Mouse (Mus musculus) limb, embryonic 12.5 days (tissue): ENCODE results near the gene Tmtc1. TPM values are rescaled to one million over a fixed set of nuclear protein-coding genes. Genes with fewer than 3 reads are reported as not detected.
A peak's percentile ranks its signal among the peaks of the same experiment; 100 is the strongest.

Experiments
- ATAC-seq: fragments of 200-750 bp; cut with Nextera tagmentation; 2 replicates; pipeline ENCODE4 v1.8.0; 2017; ENCODE audit warnings: low read depth, moderate TSS enrichment; ENCODE audit not compliant: insufficient number of reproducible peaks, insufficient read depth, low FRiP score, low TSS enrichment
- H3K27ac ChIP-seq: fragments of 300-500 bp; sonication (generic); 2 replicates; pipeline ENCODE4 v1.5.1; 2016; ENCODE audit warnings: mild to moderate bottlenecking, moderate library complexity
- H3K27me3 ChIP-seq: fragments of 300-500 bp; sonication (generic); 2 replicates; pipeline ENCODE4 v1.6.1; 2016; ENCODE audit warnings: mild to moderate bottlenecking, moderate library complexity
- H3K36me3 ChIP-seq: fragments of 300-500 bp; sonication (generic); 2 replicates; pipeline ENCODE4 v1.6.1; 2016; ENCODE audit warnings: mild to moderate bottlenecking, moderate library complexity
- H3K4me1 ChIP-seq: fragments of 300-500 bp; sonication (generic); replicated peaks from 2 replicates; pipeline ENCODE4 v1.6.1; 2016
- H3K4me2 ChIP-seq: fragments of 300-500 bp; sonication (generic); 2 replicates; pipeline ENCODE4 v1.6.1; 2016; ENCODE audit warnings: mild to moderate bottlenecking, moderate library complexity
- H3K4me3 ChIP-seq: fragments of 300-500 bp; sonication (generic); replicated peaks from 2 replicates; pipeline ENCODE4 v1.5.1; 2016; ENCODE audit warnings: mild to moderate bottlenecking
- H3K9ac ChIP-seq: fragments of 300-500 bp; sonication (generic); replicated peaks from 2 replicates; pipeline ENCODE4 v1.6.1; 2016; ENCODE audit warnings: mild to moderate bottlenecking, moderate library complexity
- H3K9me3 ChIP-seq: fragments of 300-500 bp; sonication (generic); 2 replicates; pipeline ENCODE4 v1.6.1; 2016; ENCODE audit warnings: mild to moderate bottlenecking, moderate library complexity
- WGBS: fragments of 180-500 bp; shearing (Covaris S2); methylation state at CpG from one replicate; pipeline ENCODE4 v1.1.7; 2016; 5-methylcytosine and 5-hydroxymethylcytosine counted together
- polyA plus RNA-seq: library from polyadenylated mRNA; unstranded; fragments of >200 nt; fragmentation: Nextera tagmentation; extraction: Ambion mirVana; gene quantifications from 2 replicates; pipeline ENCODE4 v1.2.1, GENCODE M21; 2016

Gene Tmtc1
- polyA plus RNA-seq, 1 experiment from 2014 or later = 1.8 TPM

DNA sequence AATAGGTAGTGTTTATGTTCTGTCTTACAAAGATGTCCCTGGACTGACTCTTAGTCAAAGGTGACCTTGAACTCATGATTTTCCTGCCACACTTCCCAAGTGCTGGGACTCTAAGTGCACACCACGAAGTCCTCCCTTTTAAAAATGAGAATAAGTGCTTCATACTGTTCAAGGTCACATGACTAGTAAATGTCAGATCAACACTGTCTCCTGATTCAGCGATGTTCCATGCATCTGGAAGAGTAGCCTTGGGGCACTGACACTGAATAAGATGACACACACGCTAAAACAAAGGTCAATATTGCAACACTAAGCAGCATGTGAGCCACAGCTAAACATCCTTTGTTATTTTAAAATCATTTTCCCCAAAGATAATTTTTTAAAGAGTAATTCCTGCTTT is 139.0 kb downstream of the Tmtc1 start:
- Histone ChIP-seq H3K4me3 (no peak overlapping the region), H3K9ac (no peak overlapping the region), H3K27me3 (no peaks in the 10 kb centered on the region), H3K36me3 (no peaks in the 10 kb centered on the region), H3K4me1 (no peaks in the 10 kb centered on the region), H3K4me2 (no peak overlapping the region), H3K27ac (no peak overlapping the region), H3K9me3 (no peaks in the 10 kb centered on the region)
- 84% methylated on average over 3 of the region's 3 CpGs for WGBS
- no peak for ATAC-seq

DNA sequence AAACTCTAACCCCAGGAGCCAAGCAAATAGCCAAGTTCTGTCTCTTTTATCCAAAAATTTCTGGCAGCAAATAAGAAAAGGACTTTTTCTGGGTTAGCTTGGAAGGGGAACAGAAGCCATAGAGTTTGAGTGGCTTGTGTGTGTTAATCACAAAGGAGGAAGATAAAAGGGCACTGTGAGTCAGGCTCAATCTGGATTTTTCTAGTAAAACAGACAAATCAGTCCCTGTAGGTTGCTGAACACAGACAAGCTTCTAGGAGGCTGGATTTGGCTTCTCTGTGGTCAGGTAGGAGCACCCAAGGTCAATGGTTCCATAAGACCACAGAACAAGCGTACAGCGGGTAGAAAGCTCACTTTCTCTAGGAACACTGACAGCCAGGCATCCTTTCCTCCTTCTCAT is 141.9 kb downstream of the Tmtc1 start:
- 78% methylated on average over 2 of the region's 2 CpGs for WGBS
- H3K9me3 ChIP-seq = no peaks in the 10 kb centered on the region
- no peak overlapping the region for H3K4me3 ChIP-seq
- ATAC-seq = no peak
- H3K4me2 ChIP-seq = no peak overlapping the region
- H3K36me3 ChIP-seq = no peaks in the 10 kb centered on the region
- no peaks in the 10 kb centered on the region for H3K27me3 ChIP-seq
- H3K9ac ChIP-seq = no peak overlapping the region
- no peaks in the 10 kb centered on the region for H3K4me1 ChIP-seq
- H3K27ac ChIP-seq = no peak overlapping the region

DNA sequence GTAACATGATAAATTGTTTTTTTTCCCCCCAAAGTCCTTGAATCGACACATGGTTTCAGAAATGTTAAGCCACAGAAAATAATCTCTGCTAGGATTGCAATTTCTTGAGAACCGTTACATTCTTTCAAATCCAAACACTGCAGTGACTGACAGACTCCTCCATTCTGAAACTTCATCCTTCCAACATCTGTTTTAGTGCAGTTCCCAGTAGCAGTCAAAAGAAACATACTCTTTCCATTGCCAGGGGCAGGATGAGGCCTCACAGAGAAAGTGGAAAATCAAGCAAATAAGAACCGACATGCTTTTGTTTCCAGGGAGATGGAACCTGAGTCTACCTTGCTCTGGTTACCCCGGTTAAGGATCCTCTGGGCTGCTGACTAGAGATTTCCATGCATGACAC is 147.1 kb downstream of the Tmtc1 start:
- Histone ChIP-seq H3K36me3 (no peaks in the 10 kb centered on the region), H3K4me3 (no peak overlapping the region), H3K4me1 (peaks cover 12% of the 10 kb centered on the region), H3K4me2 (no peak overlapping the region), H3K27ac (no peak overlapping the region), H3K9me3 (no peaks in the 10 kb centered on the region), H3K27me3 (no peaks in the 10 kb centered on the region), H3K9ac (no peak overlapping the region)
- WGBS = 50% methylated on average over 4 of the region's 4 CpGs
- no peak; the same call in 1 of the 2 replicates for ATAC-seq

DNA sequence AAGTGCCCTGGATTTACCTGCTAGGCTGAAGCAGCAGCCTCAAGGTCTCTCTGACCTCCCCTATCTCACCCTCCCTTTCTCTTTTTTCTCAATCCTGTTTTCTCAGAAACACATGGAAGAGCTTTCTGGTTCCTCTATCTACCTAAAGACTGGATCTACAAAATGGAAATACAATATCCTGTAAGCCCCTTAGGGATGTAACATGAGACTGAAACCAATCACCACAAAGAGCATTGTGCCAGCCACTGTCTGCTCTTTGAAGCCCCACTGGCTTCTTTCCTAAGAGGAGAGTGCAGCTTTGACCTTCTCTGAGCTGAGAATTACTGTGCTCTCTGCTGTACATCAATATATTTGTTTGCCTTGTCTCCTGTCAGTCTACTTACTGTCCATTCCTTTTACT is 147.8 kb downstream of the Tmtc1 start:
- no peaks in the 10 kb centered on the region for H3K9me3 ChIP-seq
- no peak for ATAC-seq
- H3K4me1 ChIP-seq = peaks cover 12% of the 10 kb centered on the region
- no peaks in the 10 kb centered on the region for H3K36me3 ChIP-seq
- no peak overlapping the region for H3K4me3 ChIP-seq
- H3K27me3 ChIP-seq = no peaks in the 10 kb centered on the region
- no peak overlapping the region for H3K4me2 ChIP-seq
- H3K9ac ChIP-seq = no peak overlapping the region
- H3K27ac ChIP-seq = peak overlapping the region; percentile 36

DNA sequence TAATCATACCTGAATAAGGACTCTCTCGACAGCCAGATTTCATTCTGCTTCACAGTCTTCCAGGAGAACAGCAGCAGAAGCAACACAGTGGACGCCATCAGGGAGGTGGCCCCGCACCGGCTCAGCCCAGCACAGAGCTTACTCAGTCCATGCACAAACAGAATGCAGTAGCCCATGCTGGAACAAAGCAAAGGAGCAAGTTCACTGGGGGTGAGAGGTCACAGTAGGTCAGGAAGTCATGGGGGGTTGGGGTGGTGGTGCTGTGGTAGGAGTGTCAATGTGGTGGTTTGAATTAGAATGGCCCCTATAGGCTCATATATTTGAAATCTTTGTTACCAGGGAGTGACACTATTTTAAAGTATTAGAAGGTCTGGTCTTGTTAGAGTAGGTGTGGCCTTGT is 149.7 kb downstream of the Tmtc1 start:
- H3K4me3 ChIP-seq = no peak overlapping the region
- peaks cover 12% of the 10 kb centered on the region for H3K4me1 ChIP-seq
- WGBS = 68% methylated on average over 4 of the region's 4 CpGs
- H3K4me2 ChIP-seq = no peak overlapping the region
- ATAC-seq = no peak
- no peak overlapping the region for H3K9ac ChIP-seq
- no peak overlapping the region for H3K27ac ChIP-seq
- no peaks in the 10 kb centered on the region for H3K9me3 ChIP-seq
- no peaks in the 10 kb centered on the region for H3K27me3 ChIP-seq
- H3K36me3 ChIP-seq = no peaks in the 10 kb centered on the region

DNA sequence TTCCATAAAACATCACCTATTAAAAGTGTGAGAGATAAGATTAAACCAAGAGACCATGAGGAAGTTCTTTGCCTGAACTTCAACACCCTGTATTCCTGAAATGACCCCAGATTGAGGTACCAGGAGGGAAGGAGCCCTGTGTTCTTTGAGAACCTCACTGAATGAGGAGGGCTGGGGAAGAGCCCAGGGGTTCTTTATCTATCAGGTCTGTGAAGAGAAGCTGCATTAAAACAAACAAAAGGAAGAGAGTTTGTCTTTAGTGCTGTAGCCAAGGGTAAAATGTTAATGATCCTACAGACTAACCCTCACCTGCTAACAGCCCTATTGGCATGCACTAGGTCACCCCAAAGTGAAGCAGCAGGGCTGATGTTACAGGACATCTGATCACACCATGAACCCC is 153.3 kb downstream of the Tmtc1 start:
- H3K4me2 ChIP-seq = no peak overlapping the region
- peaks cover 2% of the 10 kb centered on the region; the same call in 1 of the 2 replicates for H3K4me1 ChIP-seq
- no peak for ATAC-seq
- no peak overlapping the region for H3K27ac ChIP-seq
- H3K9ac ChIP-seq = no peak overlapping the region
- no peaks in the 10 kb centered on the region for H3K27me3 ChIP-seq
- no peaks in the 10 kb centered on the region for H3K9me3 ChIP-seq
- no peaks in the 10 kb centered on the region for H3K36me3 ChIP-seq
- no peak overlapping the region for H3K4me3 ChIP-seq

DNA sequence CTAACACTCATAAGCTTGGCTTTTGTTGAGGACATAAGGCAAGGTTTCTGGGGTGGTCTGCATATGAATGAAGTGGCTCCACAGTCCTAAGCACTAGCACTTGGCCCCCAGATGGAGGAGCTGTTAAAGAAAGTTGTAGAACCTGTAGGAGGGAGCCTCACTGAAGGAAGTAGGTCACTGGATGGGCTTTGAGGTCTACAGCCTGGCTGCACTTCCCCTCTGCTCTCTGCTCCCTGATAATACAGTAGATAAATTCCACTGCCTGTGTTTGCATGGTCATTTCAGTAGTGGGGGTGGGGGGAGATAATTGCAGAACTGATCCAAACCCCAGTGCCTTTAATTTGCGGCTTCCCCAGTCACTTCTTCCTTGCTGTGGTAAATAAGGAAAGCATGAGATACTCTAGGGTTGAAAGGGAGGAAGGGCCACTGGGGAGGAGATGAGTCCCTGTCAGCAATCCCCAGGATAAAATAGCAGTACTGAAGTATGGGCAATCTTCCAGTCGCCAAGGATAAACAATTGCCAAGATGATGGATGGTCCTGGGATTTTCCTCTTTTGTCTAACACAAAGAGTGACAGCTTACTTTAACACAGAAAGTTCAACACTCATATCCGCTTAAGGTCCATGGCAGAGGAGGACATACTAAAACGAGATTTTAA is 160.8 kb downstream of the Tmtc1 start:
- no peaks in the 10 kb centered on the region for H3K27me3 ChIP-seq
- no peak overlapping the region for H3K9ac ChIP-seq
- H3K4me3 ChIP-seq = no peak overlapping the region
- WGBS = 73% methylated on average over 4 of the region's 4 CpGs
- no peak overlapping the region for H3K27ac ChIP-seq
- H3K36me3 ChIP-seq = no peaks in the 10 kb centered on the region
- no peaks in the 10 kb centered on the region for H3K4me1 ChIP-seq
- no peaks in the 10 kb centered on the region for H3K9me3 ChIP-seq
- H3K4me2 ChIP-seq = no peak overlapping the region
- ATAC-seq = no peak

DNA sequence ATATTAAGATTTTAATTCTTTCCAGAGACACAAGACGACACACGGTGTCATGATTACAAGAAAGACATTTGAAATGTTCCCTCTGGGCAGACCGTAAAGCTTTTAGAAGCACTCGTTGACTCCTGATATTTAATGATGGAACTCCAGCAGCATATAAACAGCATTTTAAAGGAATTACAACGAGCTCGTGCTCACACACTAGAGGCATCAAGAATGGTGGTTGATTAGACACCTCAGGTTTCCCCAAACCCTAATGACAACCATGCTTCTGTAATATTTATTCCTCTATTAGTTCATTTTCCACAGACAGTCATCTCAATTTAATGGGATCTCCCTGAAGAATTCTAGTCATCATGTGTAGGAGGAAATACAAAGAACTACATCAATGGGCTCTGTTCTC is 164.9 kb downstream of the Tmtc1 start:
- H3K27me3 ChIP-seq = no peaks in the 10 kb centered on the region
- no peak for ATAC-seq
- WGBS = 37% methylated on average over 6 of the region's 6 CpGs

DNA sequence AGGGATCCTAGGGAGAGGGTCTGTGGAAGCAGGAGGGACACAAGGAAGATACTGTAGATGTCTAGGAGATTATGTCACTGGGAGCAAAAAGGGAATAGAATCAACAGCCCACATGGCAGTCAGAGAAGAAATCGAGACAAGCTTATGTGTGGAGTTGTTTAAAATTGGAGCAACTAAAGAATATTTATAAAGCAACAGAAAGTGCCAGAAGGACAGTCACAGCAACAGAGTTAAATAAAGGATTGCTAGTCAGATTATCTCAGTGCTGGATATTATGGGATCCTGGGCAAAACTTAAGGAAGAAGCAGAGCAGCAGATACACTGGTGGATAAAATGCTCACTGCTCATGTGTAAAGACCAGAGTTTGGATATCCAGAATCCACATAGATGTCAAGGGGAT is 167.8 kb downstream of the Tmtc1 start:
- no peak overlapping the region for H3K4me3 ChIP-seq
- WGBS = 79% methylated on average over 1 of the region's 1 CpGs
- H3K4me2 ChIP-seq = no peak overlapping the region
- no peaks in the 10 kb centered on the region for H3K27me3 ChIP-seq
- ATAC-seq = no peak
- H3K27ac ChIP-seq = no peak overlapping the region
- no peak overlapping the region for H3K9ac ChIP-seq
- no peaks in the 10 kb centered on the region for H3K36me3 ChIP-seq
- no peaks in the 10 kb centered on the region for H3K9me3 ChIP-seq
- peaks cover 8% of the 10 kb centered on the region for H3K4me1 ChIP-seq

More for the DNA sequence above, 164.9 kb downstream of the Tmtc1 start:
- Histone ChIP-seq H3K27ac (no peak overlapping the region), H3K9ac (no peak overlapping the region), H3K4me2 (no peak overlapping the region), H3K9me3 (no peaks in the 10 kb centered on the region), H3K4me1 (peaks cover 8% of the 10 kb centered on the region), H3K4me3 (no peak overlapping the region), H3K36me3 (no peaks in the 10 kb centered on the region)

DNA sequence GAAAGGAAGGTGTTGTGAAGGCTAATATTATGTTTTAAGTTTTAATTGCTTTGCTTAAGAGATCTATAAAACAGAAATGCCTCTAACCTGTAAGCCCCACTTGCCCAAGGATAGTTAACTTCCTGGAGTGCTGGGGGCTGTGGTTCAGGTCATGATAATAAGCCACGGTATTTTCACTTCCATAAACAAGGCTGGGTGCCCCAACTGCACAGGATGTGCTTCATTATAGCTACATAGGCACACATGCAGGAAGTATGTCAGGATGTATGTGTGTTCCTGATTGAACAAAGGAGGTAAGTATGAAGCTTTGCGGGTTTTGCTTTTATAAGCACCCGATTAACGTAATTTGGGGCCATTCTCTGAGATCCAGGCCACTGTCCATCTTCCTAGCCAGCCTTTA is 169.1 kb downstream of the Tmtc1 start:
- 62% methylated on average over 4 of the region's 4 CpGs for WGBS
- Histone ChIP-seq H3K9me3 (no peaks in the 10 kb centered on the region), H3K27ac (no peak overlapping the region), H3K4me1 (peaks cover 8% of the 10 kb centered on the region), H3K36me3 (no peaks in the 10 kb centered on the region), H3K9ac (no peak overlapping the region), H3K4me3 (no peak overlapping the region), H3K27me3 (no peaks in the 10 kb centered on the region), H3K4me2 (no peak overlapping the region)
- no peak for ATAC-seq

DNA sequence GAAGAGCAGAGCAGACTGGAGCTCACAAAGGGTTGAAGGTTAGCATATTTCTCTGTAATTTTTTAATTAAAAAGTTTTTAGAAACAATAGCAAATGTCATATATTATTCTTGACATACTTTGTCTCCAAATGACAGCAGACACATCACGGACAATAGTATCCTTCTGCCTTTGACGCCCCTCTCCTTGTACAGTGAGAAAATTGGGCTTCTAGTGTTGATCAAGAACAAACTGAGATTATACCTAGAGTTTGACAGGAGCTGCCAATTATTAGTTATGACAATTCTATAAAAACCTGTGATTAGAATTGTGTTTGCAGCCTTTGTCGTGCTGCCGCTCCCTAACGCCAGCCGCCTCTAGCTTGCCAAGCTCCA is 183.5 kb downstream of the Tmtc1 start:
- 88% methylated on average over 6 of the region's 6 CpGs for WGBS
- H3K36me3 ChIP-seq = no peaks in the 10 kb centered on the region
- H3K4me1 ChIP-seq = peaks cover 16% of the 10 kb centered on the region
- no peaks in the 10 kb centered on the region for H3K9me3 ChIP-seq
- H3K4me2 ChIP-seq = no peak overlapping the region
- ATAC-seq = no peak
- no peak overlapping the region for H3K4me3 ChIP-seq
- no peak overlapping the region for H3K27ac ChIP-seq
- no peaks in the 10 kb centered on the region for H3K27me3 ChIP-seq
- H3K9ac ChIP-seq = no peak overlapping the region

DNA sequence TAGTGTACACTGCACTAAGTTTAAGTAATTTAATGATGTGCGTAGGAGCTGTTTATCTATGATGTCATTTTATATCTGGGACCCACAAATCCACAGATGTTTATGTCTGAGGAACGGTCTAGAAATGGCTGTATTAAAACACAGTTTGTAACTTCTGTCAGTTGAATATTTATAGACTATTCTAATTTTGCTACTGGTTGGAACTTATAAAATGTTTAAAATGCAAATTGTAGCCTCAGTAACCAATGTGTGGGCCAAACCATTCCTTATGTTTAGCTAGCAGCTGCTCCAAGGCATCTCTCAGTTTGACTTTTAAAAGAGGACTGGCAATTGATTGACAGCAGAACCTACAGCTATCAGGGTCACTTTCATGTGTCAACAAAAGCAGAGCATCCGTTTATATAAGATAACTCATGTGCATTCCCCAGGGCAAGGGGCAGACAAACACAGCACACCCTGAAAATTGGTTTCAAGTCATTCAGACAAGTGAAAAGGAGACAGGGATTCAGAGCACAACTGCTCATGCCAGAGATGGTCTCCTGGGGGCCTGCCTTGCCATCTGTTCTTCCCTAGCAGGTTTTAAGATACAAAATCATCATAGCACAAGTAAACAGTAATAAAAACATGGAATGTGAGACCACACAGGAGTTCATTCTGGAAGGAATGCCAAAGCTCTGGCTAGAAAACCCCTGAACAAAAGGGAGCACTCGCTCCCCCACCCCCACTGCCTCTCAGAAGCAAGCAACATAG is 184.0 kb downstream of the Tmtc1 start:
- Histone ChIP-seq H3K4me2 (no peak overlapping the region), H3K9me3 (no peaks in the 10 kb centered on the region), H3K9ac (no peak overlapping the region), H3K27me3 (no peaks in the 10 kb centered on the region), H3K4me1 (peaks cover 21% of the 10 kb centered on the region), H3K4me3 (no peak overlapping the region), H3K27ac (no peak overlapping the region), H3K36me3 (no peaks in the 10 kb centered on the region)
- 0 out of 2 replicates have a peak, but pooled peaks have one; percentile 64 for ATAC-seq
- WGBS = 52% methylated on average over 4 of the region's 4 CpGs
